Mouse (Mus musculus): ENCODE results near the gene Olfr1248.
"Not testable (repeated sequence)": the region's sequence is repeated elsewhere in the genome, so short reads cannot be mapped to it uniquely, and the experiment has no call there.

Olfr1248 gene

GRCm38 (mm10) chr2:89618145-89618544 is at the start of gene Olfr1248:
TSS of gene Olfr1248 (minus strand) at chr2:89618245.
- DNase-seq (ENCODE audit: low read depth, low spot score) = not testable (repeated sequence)

GRCm38 (mm10) chr2:89661367-89661766 is 43.3 kb upstream of the Olfr1248 start, which contains the start of gene Olfr1250:
TSS of gene Olfr1250 (minus strand) at chr2:89661467.
- DNase-seq (ENCODE audit: low read depth, low spot score) = no peak

GRCm38 (mm10) chr2:89634883-89635282 is 16.8 kb upstream of the Olfr1248 start, which contains the start of gene Olfr1249:
TSS of gene Olfr1249 (minus strand) at chr2:89634983.
- no peak for DNase-seq (ENCODE audit: low read depth, low spot score)

GRCm38 (mm10) chr2:89614030-89614429 is 4.0 kb downstream of the Olfr1248 start, which contains the start of gene Olfr1247:
TSS of gene Olfr1247 (minus strand) at chr2:89614130.
- no peak for DNase-seq (ENCODE audit: low read depth, low spot score)

- no peak for DNase-seq (ENCODE audit: low read depth, low spot score)
These were observed 25.0 kb downstream of the Olfr1248 start, which contains the start of gene Olfr1246 for GRCm38 (mm10) chr2:89593057-89593456. TSS of gene Olfr1246 (minus strand) at chr2:89593157.

- no peak for DNase-seq (ENCODE audit: low read depth, low spot score)
These were observed 39.7 kb downstream of the Olfr1248 start, which contains the start of gene Olfr1245 for GRCm38 (mm10) chr2:89578347-89578746. TSS of gene Olfr1245 (minus strand) at chr2:89578447.

All from brain, embryonic 18.5 days (tissue).